Mouse (Mus musculus) monocyte, adult 5-6 weeks (primary cell): Measurements from ENCODE around the gene Phactr3. TPM values are rescaled to one million over a fixed set of nuclear protein-coding genes. Genes with fewer than 3 reads are reported as not detected.
"Not testable (repeated sequence)": the region's sequence is repeated elsewhere in the genome, so short reads cannot be mapped to it uniquely, and the experiment has no call there.

Experiments
- ATAC-seq: fragments of 153-309, 156-312 bp; replicated peaks from 2 replicates; pipeline ENCODE4 v1.8.0; 2017; ENCODE audit warnings: mild to moderate bottlenecking; ENCODE audit not compliant: low TSS enrichment, insufficient number of reproducible peaks, severe bottlenecking, poor library complexity, low FRiP score
- total RNA-seq: library from RNA; stranded (forward); fragments of 200-1000, 200-491, 200-594 nt; gene quantifications from 3 replicates; pipeline ENCODE4 v1.2.3, GENCODE M21; 2017

Gene Phactr3
- total RNA-seq, 1 experiment from 2014 or later, result 62.1 TPM

- ATAC-seq, result peak; percentile 68
Observed at GRCm38 (mm10) chr2:178288666-178289065, 169.9 kb downstream of the Phactr3 start.

- no peak for ATAC-seq
Observed at GRCm38 (mm10) chr2:178303453-178304187, 184.8 kb downstream of the Phactr3 start.

GRCm38 (mm10) chr2:178304188-178304529 is 185.4 kb downstream of the Phactr3 start:
- ATAC-seq, result no peak

- no peak for ATAC-seq
Observed at GRCm38 (mm10) chr2:178304669-178305068, 185.9 kb downstream of the Phactr3 start.

- no peak for ATAC-seq
Observed at GRCm38 (mm10) chr2:178313539-178313938, 194.8 kb downstream of the Phactr3 start.

- no peak for ATAC-seq
Observed at GRCm38 (mm10) chr2:178316281-178316680, 197.5 kb downstream of the Phactr3 start.

- ATAC-seq, result no peak
Observed at GRCm38 (mm10) chr2:178319766-178320165, 201.0 kb downstream of the Phactr3 start.

- ATAC-seq, result no peak
Observed at GRCm38 (mm10) chr2:178321271-178321670, 202.5 kb downstream of the Phactr3 start.

- no peak for ATAC-seq
Observed at GRCm38 (mm10) chr2:178324410-178324809, 205.6 kb downstream of the Phactr3 start.

- ATAC-seq, result no peak
Observed at GRCm38 (mm10) chr2:178324818-178325217, 206.0 kb downstream of the Phactr3 start.

GRCm38 (mm10) chr2:178326067-178326466 is 207.3 kb downstream of the Phactr3 start:
- no peak for ATAC-seq

GRCm38 (mm10) chr2:178326750-178327465 is 208.1 kb downstream of the Phactr3 start:
- no peak for ATAC-seq

GRCm38 (mm10) chr2:178327466-178328040 is 208.8 kb downstream of the Phactr3 start:
- peak; percentile 42; the same call in 1 of the 2 replicates for ATAC-seq

- no peak for ATAC-seq
Observed at GRCm38 (mm10) chr2:178329551-178329950, 210.8 kb downstream of the Phactr3 start.

GRCm38 (mm10) chr2:178329986-178330385 is 211.2 kb downstream of the Phactr3 start:
- ATAC-seq, result no peak

- no peak for ATAC-seq
Observed at GRCm38 (mm10) chr2:178337878-178338277, 219.1 kb downstream of the Phactr3 start.

GRCm38 (mm10) chr2:178339044-178339443 is 220.3 kb downstream of the Phactr3 start:
- no peak for ATAC-seq

- not testable (repeated sequence) for ATAC-seq
Observed at GRCm38 (mm10) chr2:178342105-178342504, 223.3 kb downstream of the Phactr3 start.

GRCm38 (mm10) chr2:178342597-178342996 is 223.8 kb downstream of the Phactr3 start:
- no peak for ATAC-seq
